Mouse (Mus musculus) thymus, postnatal 25 days (tissue): ENCODE data around the gene Ntrk2.

Experiments
- DNase-seq: peaks from one replicate; pipeline ENCODE4 v3.0.0; 2022

The Ntrk2 gene

DNA sequence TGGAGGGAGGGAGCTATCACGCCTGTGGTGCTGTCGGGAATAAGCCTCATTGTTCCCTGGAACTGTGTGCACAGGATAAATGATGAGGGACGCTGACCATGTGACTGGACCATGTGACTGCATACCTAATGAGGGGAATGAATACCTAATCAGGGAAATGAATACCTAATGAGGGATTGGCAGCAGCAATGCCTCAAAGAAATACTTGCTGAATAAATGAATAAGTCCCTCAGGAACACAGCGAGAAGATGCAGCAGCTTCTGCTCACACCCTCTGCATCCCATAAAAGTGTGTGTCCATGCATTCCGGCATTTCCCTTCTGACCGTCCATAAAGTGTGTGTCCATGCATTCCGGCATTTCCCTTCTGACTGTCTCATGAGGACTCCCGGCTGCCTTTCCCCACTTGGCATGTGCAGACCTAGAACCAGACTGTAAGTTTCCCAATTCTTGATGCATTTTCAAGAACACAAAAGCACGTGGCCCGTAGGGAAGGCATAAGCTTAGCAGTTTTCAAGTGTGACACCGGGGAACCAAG lies 338.0 kb downstream of the Ntrk2 start:
- DNase-seq, result no peak

DNA sequence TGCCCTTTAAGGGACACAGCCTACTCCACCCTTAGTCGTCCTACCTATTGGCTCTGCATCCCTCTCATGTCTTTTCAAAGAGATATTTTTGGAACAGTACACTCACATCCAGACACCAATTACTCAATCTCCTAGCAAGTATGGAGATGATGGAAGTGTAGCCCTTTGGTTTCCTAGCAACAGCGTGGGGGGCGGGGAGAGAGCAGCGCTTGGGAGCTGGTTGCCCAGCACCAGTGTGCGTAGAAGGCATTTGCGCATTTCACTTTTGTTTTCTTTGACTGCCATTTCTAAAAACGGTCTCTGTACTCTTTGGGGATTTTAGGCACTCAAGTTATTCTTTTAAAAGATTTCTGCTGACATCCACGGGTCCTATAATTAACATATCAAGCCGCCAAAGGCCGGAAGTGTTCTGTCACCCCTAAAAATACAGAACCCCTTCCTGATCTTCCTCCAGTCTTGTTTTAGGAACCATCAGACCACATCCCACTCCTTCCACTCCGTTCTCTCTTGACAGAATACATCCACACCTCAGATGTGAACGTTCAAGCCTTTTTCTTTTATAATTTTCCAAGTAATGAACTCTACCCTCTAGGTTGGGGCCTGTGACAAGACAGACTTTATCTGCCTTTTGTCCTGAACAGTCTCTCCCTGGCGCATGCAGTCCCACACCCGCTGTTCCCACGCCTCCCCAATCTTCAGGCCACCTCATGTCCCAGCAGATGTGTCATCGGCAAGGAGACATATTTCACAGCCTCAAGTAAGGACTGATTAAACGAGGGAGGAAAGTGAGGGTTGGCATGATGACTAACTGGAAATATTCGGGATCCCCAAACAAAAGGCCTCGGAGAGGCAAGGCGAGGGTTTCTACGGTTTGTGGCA lies 339.5 kb downstream of the Ntrk2 start:
- no peak for DNase-seq

DNA sequence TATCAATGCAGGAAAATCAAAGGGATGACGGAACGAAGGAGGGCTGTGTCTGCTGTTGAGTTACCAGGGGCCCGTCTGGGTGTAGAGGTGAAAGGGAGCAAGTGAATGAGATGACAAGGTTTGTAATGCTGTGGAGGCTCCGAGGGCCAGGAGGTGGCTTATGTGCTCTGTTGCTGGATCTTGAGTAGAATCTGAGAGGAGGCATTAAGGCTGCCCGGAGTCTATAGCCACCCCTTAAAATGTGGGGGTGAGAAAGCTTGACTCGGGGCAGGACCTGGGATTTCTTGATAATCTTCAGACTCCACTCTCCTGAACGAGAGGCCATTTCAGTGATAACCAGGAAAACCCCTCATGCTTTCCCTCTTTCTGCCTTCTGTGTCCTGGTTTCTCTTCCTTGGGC lies 340.2 kb downstream of the Ntrk2 start:
- DNase-seq, result no peak

DNA sequence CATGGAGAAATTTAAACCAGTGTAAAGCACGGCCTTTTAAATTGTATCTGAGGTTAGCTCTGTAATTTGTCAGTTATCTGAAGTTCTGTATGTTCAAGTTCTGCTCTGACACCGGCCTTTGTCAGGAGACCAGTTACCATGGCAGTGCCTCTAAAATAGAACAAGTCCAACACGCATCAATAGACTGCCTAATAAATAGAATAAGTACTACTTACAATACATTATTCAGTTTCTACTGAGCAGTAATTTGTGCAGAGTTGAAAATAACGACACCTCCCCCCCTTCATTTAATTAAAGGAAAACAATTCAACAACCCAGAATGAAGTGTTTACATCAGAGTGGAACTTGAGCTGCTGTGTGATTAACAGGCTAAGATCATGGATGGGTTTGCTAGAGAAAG lies 341.6 kb downstream of the Ntrk2 start:
- no peak for DNase-seq

DNA sequence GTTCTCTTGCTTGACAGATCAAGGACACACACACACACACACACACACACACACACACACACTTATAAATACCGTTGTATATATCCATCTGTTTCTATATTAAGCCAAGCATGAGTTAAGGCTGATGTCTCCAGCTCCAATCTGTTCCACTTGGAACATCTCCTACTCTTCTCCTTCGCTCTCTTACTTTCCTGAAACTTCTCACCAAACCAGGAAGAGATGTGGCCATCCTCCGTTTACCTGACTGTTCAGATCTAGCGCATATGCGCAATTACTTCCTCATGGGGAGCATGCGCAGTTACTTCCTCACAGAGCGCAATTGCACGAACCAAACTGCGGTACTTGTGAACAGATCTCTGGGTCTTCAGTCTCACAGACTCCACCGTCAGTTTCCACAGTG lies 342.4 kb downstream of the Ntrk2 start:
- DNase-seq, result no peak

DNA sequence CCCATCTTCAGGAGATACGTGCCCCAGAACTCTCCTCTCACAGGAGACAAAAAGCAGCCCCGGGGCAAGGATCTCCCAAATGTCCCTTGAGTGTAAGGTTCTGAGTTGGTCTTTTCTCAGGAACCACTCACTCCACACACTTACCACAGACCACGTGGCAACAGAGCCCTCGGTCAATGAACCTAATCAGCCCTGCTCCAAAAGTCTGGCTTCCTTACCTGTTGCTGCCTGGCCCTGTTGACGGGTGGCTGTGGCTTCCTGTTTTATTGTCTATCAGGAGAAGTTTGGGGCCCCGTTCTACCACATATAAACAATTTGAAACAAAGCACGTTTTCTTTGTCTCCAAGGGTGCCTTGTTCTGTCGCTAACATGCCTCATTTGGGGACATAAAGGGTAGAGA lies 357.6 kb downstream of the Ntrk2 start:
- DNase-seq, result no peak

DNA sequence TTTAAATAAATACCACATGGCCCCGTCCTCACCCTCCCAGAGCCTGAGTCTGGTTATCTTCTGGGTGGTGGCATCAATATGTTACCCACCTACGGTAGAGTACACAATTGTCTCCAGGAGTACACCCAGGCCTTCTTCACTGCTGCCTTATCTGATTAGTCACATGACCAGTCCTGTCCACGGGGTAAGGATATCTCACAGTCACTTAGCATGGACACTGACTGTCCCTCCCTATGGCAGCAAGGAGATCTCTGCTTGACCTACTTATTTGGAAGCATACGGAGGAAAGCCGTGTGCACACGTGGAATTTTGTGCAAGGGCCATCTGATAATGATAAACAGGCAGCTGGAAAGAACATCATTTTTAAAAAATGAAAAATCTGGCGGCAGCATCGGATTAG lies 367.5 kb downstream of the Ntrk2 start:
- no peak for DNase-seq

DNA sequence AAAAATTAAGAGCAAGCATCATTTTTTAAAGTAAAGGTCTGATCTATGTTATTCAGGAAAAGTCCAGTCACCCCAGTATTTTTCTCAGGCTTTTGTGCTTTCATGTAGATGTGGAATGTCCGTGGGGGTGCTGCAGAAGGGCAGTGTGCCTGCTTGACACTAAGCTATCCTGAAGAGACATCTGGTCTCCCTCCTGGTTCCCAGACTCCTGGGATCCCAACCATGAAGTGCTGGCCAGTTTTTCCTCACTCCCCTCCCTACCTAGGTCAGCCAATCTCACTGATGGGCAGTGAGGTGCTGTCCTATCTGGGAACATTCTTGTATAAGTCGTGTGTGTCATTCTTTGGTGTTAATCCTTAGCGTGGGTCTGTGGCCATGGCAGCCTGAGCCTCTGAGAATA lies 369.7 kb downstream of the Ntrk2 start:
- DNase-seq, result no peak

DNA sequence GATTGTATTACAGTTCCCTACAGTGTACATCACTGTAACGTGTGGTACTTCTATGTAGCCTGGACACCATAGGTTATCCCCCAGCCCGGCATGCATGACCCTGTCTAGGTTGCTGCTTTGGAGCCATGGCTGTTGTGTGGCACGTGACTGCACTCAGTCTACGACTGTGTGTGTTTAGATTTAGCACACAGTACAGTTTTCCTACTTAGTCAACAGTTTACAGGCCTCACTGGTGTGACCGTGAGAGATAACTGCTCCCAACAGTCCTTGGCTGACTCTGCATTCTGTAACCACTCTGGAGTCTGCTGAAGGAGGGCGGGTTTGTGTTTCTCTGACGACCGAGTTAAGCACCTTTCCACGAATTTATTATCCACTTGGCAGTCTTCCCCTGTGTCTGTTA lies 370.1 kb downstream of the Ntrk2 start:
- no peak for DNase-seq

DNA sequence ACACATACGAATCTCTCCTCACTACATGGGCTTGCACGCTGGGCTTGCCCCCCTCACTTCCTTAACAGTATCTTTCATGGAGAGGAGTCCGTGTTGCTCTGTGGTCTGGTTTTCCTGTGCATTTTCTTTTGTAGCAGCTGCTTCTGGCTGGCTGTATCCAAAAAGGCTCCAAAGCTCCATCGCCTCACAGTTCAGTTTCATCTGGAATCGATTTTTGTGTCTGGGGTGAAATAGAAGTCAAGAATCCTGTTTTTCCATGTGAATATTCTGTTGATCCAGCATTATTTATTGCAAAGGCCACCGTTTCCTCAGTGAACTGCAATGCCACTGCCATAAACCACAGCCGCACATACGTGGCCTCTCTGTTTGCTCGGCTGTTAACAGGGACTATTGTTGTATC lies 370.6 kb downstream of the Ntrk2 start:
- DNase-seq, result no peak

DNA sequence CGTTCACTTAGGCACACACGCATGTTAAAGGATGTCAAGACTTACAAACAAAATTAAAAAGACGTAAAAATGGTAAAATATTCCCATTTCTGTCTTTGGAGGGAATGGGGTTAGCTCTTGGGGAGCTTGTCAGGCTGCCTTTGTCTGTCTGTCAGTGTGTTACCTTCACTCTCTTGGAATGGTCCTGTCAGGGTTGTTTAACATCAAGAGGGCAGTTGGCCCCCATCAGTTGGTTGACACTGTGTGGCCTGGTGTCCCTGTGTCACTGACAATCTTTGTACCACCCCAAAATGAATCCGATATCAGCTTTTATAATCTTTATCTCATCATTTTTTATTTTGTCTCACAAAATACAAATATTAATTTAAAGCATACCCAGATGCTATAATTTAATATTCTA lies 373.6 kb downstream of the Ntrk2 start:
- DNase-seq, result no peak

DNA sequence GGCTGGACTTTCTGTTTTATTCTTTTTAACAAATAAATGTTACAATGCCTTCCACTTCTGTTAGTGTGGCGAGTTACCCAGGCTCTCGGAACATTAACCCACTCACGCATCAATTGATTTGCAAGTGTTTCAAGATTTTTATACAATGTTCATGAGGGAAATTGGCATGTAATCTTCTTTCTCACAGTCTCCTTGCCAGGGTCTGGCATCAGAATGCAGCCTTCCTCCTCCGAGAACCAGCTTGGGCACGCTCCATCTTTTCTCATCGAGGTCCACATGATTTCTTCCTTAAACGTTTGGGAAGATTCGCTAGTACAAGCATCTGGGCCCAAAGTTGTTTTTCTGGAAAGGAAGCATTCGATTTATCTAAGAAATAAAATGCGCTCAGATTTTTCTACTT lies 374.4 kb downstream of the Ntrk2 start:
- no peak for DNase-seq

DNA sequence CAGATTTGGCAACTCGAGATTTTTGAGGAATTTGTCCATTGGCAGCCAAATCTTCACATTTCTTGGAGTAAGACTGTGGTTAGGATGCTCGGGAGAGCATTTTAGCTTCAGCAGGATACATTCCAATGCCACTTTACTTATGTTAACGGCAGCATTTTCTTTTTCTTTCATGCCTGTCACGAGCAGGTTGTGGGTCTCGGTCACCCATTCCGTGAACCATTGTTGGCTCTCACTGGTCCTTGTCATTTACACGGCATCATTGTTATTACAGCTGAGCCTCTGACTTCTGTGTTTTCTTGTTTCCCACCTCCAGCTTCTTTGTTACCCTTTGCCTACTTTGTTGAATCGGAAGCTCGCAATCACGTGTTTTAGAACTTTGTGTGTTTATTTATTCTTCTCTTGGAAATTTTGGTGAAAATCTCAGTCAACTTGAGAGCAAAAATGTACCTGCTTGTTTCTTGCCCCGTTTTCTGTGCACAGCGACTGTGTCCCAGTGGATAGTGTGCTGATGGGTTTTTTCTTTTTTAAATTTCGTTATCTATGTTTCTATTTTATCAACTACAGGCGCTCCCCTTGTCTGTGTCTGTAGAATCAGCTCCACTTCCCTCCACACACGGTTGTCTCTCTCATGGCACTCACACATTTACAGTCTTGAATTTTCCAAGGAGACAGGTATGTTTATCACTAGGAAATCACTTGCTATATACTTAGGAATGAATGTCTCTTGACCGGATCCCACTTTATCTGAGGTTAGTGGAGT lies 375.0 kb downstream of the Ntrk2 start:
- DNase-seq, result no peak

DNA sequence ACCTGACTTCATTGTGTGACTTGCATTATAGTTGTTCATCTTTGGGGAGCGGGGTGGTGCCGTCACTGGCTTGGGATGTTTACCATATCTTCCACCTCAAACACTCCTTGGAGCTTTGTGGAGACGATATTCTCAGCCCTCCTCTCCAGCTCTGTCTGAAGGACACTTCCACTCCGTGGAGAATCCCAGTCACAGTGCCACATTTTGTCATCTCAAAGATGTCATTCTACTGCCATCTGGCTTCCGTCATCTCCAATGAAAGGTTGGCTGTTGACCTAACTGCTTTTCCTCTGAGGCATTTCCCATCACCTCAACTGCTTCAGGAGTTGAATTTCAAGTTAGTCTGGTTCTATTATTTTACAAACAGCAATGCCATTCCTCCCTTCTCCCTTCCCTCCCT lies 376.3 kb downstream of the Ntrk2 start:
- no peak for DNase-seq
